Mouse (Mus musculus) erythroblast, embryonic 14.5 days (primary cell): Measurements from ENCODE around the gene Hpcal1.

Experiments used
- GATA1 ChIP-seq: IDR thresholded peaks from 2 replicates; pipeline ENCODE4 v1.6.1; 2012; ENCODE audit warnings: low read length, inconsistent platforms, mixed read lengths
- TAL1 ChIP-seq: IDR thresholded peaks from 3 replicates; pipeline ENCODE4 v1.6.1; 2012; ENCODE audit warnings: low read length, inconsistent platforms, mixed read lengths

- no peak for TF ChIP-seq TAL1
- TF ChIP-seq GATA1 = no peak
Observed at GRCm38 (mm10) chr12:17747191-17748154, 56.8 kb downstream of the Hpcal1 start.
